Mouse (Mus musculus) spleen, postnatal 4 days (tissue): Measurements from ENCODE around the gene Banp.

Experiments
- DNase-seq, 2 experiments: peaks; one replicate each; pipeline ENCODE4 v3.0.0; 2022; ENCODE audit warnings: low spot score in 2 of 2

Gene Banp

GRCm38 (mm10) chr8:121980792-121981519, 31.4 kb downstream of the Banp start:
- DNase-seq = no peak

GRCm38 (mm10) chr8:121981520-121981895, 32.0 kb downstream of the Banp start:
- no peak for DNase-seq

GRCm38 (mm10) chr8:121985673-121986072, 36.1 kb downstream of the Banp start:
- no peak for DNase-seq

- DNase-seq = no peak
Observed at GRCm38 (mm10) chr8:121987892-121988291, 38.3 kb downstream of the Banp start.

- DNase-seq = no peak
Observed at GRCm38 (mm10) chr8:121990506-121991255, 41.1 kb downstream of the Banp start.

GRCm38 (mm10) chr8:121991611-121992010, 42.1 kb downstream of the Banp start:
- no peak for DNase-seq

- no peak for DNase-seq
Observed at GRCm38 (mm10) chr8:121992911-121993310, 43.4 kb downstream of the Banp start.

GRCm38 (mm10) chr8:121995112-121995511, 45.6 kb downstream of the Banp start:
- DNase-seq = no peak

- no peak for DNase-seq
Observed at GRCm38 (mm10) chr8:121995895-121996294, 46.3 kb downstream of the Banp start.

- no peak for DNase-seq
Observed at GRCm38 (mm10) chr8:121998631-121999030, 49.1 kb downstream of the Banp start.

- DNase-seq = no peak
Observed at GRCm38 (mm10) chr8:121999211-121999610, 49.7 kb downstream of the Banp start.

- no peak for DNase-seq
Observed at GRCm38 (mm10) chr8:122001339-122002115, 52.0 kb downstream of the Banp start.

- DNase-seq = no peak
Observed at GRCm38 (mm10) chr8:122003646-122004045, 54.1 kb downstream of the Banp start.

GRCm38 (mm10) chr8:122004131-122004530, 54.6 kb downstream of the Banp start:
- no peak for DNase-seq

GRCm38 (mm10) chr8:122005422-122006204, 56.1 kb downstream of the Banp start:
- no peak for DNase-seq

GRCm38 (mm10) chr8:122006688-122007484, 57.3 kb downstream of the Banp start:
- DNase-seq = no peak

- DNase-seq = no peak
Observed at GRCm38 (mm10) chr8:122008395-122008794, 58.8 kb downstream of the Banp start.

- no peak for DNase-seq
Observed at GRCm38 (mm10) chr8:122010638-122011037, 61.1 kb downstream of the Banp start.

GRCm38 (mm10) chr8:122011066-122011588, 61.6 kb downstream of the Banp start:
- no peak for DNase-seq

- no peak for DNase-seq
Observed at GRCm38 (mm10) chr8:122014606-122015005, 65.1 kb downstream of the Banp start.
